Mouse (Mus musculus): ENCODE measurements at regions not wholly inside any gene's neighbourhood (a gene's known extent, or its start where the extent isn't known, plus 50 kb on each side); places are given as distances from the start of the nearest gene placed in this dataset.

DNA sequence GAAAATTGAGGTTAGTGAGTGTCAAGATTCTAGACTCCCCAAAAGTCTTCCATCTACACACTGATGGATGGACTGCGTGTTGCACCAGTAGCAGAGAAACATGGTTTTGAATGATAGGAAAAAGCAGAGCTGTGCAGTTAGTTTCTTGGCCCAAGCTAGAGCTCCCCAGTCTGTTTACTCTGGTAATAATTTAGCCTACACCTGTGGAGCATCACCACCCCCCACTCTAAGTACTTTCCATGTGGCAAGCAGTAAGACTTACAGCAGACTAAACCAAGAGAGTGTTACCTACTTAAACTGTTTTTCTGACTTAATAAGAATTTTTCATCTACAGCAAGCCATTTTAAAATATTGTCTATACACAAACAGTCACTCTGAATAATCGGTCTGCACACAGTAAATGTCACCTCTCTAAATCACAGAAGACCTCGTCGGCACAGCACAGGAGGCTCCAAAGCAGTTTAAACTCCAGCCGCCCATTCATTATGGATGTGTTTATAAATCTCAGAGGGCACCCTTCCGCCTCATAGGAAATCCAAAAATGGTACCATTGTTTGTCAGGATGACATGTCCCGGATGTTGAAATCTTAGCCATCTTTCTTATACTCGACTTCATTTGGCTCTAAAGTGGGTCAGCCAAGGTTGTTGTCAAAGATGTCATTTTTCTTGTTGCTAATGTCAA, 454.5 kb upstream of the Etaa1 start:
- DNase-seq (ENCODE audit: low spot score): no peak

DNA sequence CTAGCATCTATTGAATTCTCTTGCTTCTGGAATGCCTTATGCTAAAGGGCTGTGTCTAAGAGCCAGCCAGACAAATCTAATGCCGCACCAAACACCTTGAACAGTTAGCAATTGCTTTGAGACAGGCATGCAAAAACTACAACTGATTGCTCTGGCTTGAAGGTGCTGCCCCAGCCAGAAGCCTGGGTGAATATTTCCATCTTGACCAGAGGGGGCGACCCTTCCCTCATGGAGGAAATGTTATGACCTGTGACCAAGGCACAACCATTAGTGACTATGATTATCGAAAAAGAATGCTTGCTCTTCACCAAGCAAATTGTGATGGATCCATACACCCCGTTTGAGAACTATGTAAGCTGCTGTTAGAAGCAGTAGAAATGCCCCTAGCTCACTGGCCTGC, 445.9 kb upstream of the Etaa1 start:
- no peak for DNase-seq (ENCODE audit: low spot score)

DNA sequence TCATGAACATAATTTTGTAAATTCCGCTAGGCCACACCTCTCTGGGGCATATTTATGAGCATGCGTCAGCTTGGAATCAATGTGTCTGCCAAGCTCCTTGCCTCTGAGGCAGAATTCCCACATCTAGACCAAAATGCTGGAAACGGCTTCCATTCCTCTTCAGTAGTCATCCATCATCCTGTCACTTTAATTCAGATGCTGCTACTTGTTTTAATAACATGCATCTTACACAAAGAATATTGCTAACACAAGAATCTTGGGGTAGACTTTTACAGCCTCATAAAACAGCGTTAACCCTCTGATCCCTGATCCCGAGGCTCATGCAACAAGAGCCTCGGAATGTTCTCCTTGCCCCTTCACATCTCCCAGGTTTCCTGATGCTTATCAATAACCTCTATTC, 442.7 kb upstream of the Etaa1 start:
- no peak for DNase-seq (ENCODE audit: low spot score)

DNA sequence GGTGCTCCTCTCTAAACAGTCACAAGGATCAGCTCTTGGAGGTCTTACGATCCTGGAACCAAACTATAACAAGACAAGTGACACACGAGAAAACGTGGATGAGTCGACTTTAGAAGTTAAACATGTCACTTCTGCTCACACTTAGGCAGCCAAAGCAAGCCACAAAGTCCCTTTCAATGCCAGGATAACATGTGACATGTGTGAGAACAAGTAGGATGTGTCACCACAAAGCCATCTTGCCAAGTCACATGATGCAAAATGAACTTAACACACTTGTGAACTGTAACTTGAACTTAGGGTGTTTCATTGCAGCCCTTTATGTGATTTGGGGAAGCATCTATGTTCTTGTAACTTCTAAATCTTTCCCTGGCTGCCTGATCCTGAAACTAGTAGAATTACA, 442.0 kb upstream of the Etaa1 start:
- DNase-seq (ENCODE audit: low spot score): no peak

DNA sequence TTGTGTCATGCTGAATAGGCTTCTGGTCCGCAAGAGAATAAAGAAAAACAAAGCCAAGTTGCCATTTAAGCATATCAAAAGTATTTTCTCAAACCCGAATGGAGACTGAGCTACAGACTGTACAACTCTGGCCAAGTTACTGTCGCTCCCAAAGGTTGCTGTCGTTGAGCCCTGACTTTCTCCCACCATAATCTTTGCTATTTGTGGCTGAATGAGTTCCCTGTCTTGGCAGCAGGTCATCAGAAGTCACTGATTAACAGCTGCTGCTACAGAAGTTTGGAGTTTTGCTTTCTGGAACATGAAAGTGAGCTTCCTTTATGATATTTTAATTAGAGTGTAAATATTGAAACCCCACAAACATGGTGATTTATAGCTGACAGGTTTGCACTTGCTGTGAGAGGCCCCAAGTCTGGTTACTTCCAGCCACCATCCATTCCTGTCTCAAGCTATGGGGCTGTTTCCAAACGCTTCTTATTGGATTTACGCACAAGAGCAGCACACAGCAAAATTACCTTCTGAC, 419.2 kb upstream of the Etaa1 start:
- no peak for DNase-seq (ENCODE audit: low spot score)

DNA sequence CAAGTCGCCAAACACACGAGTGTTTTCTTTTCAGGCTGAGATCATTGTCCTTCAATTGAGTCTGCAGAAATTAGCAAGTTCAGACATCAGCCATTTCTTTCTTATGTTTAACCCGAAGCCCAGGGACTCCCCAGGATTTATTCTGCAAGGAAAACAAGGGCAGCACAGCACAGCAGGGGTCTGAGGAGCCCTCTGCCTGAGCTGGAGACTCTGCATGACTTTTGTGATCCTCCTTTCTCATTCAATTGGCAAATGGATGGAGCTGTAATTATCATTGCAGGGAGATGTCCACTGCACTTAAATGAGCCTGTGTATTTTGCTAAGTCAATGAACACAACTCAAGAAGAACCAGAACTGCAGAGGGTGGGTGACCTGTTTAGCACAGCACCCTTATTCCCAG, 417.6 kb upstream of the Etaa1 start:
- DNase-seq (ENCODE audit: low spot score): no peak

DNA sequence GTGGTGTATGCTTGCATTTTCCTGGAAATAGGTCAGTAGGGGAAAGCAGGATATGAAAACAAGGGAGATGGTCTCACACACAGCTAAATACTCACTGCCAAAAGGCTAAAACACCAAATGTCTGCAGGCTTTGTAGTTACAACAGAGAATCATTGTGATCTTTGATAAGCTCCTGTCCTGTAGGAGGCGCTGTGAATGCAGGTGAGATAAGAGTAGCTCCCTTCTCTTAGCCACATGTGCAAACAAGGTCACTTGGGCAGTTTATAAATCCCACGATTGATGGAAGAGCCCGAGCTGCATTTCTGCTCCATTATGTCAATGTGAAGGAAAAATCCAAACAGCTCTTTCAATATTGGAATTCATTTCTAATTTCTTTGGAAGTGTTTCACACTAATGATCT, 417.2 kb upstream of the Etaa1 start:
- DNase-seq (ENCODE audit: low spot score): no peak

DNA sequence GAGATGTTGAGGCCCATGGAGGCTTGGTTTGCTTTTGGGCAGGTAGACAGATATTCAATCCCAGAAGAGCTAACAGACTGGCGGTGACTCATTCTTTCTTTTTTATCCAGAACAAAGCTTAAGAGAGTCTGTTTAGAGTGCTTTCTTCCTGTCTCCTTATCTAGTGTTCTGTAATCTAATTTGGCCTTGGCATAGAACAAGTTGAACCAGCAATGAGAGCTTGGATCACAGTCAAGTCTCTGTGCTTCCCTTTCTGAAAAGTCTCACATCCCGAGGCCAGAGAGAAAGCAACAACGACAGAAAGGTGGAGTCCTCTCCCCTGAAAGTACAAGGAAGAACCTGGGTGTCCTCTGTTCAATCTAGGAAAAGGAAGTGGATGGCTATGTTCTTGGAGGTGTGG, 401.2 kb upstream of the Etaa1 start:
- no peak for DNase-seq (ENCODE audit: low spot score)

DNA sequence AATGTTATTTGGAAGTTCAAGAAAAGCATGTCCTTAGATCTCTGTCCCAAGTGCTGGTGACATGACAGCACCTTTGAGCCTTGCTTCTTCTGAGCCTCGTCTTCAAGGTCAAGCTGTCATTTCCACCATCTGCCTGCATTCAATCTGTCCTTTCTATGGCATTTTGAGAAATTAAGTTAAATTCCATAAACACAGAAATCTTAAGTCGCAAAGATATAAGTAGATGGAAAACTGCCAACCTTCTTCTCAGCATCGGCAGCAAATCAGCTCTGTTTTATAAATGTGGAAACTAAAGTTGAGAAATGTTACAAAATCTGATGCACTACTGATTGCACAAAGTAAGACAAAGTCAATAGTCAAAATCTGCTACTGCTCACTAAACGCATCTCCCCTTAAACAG, 400.5 kb upstream of the Etaa1 start:
- no peak for DNase-seq (ENCODE audit: low spot score)

DNA sequence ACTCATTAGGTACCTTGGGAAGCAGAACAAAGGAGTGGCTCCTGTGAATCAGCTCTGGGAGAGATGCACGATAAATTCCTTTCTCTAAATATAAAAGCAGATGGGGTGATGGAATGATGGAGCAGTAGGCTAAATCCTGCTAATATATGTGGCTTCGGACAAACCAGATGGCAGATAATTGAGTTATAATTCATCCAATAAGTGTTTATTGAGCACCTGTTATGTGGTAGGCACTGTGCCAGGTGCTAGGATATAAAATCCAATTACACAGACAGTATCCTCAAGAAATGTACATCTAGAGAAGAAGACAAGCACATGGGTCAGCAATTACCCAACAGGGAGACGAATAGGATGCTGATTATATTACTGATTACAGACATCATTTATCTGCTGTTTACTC, 394.2 kb upstream of the Etaa1 start:
- DNase-seq (ENCODE audit: low spot score): no peak

DNA sequence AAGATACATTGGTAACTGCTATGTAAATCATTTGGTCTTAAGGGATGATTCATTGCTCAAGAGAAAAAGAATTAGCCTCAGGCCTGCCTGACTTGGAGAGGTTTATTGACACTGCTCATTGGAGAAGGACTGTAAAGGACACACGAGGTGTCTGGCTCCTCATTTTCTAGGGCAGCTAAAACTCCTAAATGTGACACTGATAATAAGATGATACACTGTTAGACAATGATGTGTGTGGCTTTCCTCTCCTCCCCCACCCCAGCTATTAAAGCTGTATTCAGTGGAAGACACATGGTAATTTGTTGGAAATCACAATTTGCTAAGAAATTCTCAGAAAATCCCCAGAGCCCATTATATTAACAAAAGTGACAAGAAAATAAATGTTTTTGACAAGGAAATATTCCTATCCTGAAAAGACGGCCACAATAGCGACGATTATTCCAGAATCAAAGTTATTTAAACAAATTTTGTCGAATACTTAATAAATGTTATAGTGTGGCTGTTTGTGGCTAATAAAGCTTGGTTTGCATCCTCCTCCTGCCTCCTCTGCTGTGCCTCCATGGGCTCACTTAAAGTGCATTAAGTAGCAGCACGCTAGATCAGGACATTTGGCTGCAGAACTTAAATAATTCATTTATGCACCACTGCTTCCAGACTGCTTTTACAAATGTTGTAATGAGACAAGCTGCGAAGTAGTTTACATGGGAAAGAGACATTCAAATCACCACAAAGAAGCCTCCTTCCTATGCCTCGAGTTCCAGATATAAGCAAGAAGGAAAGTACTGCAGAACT, 360.0 kb upstream of the Etaa1 start:
- no peak for DNase-seq (ENCODE audit: low spot score)

DNA sequence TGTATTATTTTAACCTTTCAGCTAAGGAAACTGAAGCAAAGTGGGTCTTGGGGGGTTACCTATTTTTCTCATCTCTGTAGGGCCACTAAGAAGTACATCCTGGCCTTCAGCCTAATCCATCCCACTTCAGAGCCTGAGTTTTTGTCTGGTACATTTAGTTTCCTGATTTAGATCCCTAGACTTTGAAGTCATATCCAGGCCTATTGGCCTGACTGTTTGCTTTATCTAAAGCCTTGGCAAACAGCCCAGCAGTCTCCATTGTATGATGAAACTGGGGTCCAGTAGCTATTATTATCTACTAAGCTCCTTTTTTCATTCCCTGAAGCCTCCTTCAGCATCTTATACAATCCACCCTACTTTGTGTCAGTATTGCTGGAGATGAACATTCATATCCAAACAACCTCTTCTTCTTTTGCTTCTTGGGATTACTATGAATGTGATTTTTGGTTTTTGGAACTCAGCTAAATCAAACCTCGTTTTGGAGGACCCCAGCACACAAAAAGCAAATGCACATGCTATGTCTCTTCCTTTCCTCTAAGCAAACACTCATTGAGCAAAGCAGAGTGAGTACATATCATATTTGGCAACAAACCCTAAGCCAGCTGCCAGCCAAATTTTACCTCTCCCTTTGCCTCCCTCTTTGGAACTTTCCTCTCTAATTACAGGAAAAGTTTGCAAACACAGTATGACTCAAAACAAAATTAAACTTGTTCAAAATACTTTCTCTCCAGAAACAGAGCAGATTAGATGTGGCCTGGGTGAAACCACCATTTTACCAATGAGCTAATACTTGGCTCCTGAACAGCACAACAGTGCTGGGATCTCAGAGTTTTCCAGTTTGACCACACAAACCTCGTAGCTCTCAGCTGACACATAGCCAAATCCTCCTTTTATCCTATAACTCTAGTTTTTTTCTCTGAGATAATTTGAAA, 342.8 kb upstream of the Etaa1 start:
- no peak for DNase-seq (ENCODE audit: low spot score)

DNA sequence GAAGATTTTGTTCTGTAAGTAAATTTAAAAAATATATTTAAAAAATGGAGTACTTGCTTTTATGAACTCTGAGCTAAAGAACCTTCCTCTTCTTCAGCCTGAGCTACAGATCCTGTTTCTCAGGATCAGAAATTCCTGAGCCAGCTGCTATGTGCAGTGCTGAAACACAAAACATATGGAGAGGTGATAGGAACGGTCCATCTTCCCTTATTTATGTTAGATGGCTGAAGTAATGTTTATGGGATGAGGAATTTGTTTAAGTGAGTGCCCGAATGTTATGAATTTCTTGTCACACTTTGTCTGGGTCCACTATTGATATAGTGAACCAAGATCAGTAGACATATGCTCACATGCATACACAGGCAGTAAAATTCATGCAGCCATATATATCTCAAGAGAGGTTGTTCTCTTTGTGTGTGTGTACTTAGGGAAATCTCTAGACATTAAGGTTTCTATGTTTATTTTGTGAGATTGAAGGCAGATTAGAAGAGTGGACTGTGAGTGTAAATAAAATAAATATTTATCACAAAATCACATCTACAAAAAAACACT, 325.0 kb upstream of the Etaa1 start:
- DNase-seq (ENCODE audit: low spot score): no peak

DNA sequence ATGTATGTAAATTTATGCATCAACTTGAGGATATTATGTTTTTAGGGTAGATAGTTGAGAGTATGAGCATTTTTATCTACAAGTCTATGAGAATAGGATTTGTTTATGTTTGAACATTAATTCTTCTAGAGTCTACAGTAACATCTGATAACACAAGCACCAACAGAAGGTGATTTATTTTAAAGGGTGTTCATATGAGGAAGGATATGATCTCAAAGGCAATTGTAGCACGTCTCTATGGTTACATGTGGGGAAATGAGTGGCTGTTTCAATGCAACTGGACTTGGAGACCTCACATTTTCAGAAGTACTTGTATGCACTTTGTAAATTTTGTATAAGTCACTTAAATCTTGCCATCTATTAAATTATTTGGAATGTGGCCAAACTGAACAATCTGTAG, 318.7 kb upstream of the Etaa1 start:
- DNase-seq (ENCODE audit: low spot score): no peak

DNA sequence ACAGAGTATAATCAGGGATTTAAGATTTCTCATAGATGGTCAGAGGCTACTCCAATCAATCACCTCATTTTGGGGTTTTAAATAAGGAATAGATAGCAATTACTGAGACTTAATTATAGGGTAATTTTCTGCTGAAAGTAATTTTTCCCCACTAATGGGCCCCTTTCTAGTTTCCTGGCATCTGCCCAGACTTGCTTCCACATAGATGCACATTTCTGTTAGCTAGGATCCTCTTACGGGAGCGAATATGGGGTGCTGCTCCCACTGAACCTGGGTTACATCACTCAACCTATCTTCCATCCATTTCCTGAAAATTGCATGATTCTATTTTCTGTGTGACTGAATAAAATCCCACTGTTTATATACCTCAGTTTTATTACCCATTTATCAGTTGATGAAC, 312.5 kb upstream of the Etaa1 start:
- DNase-seq (ENCODE audit: low spot score): no peak

DNA sequence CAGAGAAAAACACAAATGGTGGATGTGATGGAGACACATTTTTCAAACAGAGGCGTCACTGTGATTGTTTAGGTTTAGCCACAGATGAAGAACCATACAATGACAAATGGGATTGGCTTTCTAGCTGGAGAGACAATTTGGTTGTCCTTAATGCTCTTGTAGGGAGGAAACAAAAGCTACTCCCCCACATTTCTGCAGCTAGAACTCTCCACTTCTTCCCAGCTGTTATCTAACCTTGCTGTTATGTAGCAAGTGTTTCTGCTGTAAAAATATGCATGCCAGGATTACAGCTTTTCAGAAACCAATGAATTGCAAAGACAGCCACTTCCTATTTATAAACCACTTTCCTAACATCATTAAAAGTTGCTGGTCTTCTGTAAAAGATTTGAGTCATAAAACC, 309.2 kb upstream of the Etaa1 start:
- DNase-seq (ENCODE audit: low spot score): peak; percentile 11

DNA sequence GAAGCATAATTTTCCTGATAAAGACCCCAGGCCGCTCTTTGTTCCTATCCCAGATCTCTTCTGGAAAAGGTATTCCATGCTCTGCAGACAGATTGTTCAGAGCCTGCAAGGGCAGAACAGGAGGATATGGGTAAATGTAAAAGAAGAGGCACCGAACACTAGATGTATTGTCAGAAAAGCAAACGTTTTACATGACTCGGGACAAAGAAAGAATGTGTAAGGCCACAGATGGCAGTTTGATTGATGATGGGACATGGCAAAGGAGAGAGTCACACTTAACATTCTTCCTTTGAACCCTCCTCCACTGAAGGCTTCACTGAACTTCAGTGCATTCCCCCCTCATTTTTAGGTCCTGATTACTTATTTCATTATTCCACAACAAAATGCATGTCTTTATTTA, 295.6 kb upstream of the Etaa1 start:
- no peak for DNase-seq (ENCODE audit: low spot score)

DNA sequence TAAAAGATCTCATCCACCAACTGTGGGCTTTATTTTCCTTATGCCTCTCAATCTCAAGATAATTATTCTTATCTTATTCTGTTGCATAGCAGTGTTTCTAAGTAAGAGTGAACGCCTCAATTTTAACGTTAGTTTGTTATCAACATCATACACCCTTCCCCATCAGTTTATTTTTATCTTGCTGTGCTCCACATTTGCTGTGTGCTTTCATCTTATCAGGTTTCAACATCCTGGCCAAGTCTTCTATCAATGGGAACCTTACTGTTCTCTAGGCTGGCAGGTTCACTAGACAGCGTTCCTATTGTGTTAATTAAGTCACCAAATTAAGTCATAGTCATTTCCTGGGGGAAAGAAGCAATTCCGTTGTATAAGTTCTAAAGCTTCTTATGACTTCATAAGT, 263.1 kb upstream of the Etaa1 start:
- DNase-seq (ENCODE audit: low spot score): no peak

DNA sequence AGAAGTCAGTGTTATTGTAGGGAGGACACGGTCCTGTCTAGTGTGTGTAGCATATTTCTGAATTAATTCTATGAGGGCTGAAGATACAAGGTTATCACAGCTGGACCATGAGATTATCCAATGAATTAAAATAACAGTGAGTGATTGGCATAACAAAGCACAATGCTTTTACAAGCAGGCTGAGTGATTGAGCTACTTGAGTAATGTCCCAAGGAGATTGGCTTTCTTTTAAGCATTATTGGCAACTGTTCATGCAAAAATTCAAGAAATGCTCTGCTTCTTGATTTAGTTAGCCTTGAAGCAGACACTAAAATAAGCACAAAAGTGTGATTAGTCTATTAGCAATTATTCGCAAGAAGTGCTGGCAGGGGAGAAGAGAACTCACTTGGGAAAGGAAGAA, 219.4 kb upstream of the Etaa1 start:
- DNase-seq (ENCODE audit: low spot score): no peak

DNA sequence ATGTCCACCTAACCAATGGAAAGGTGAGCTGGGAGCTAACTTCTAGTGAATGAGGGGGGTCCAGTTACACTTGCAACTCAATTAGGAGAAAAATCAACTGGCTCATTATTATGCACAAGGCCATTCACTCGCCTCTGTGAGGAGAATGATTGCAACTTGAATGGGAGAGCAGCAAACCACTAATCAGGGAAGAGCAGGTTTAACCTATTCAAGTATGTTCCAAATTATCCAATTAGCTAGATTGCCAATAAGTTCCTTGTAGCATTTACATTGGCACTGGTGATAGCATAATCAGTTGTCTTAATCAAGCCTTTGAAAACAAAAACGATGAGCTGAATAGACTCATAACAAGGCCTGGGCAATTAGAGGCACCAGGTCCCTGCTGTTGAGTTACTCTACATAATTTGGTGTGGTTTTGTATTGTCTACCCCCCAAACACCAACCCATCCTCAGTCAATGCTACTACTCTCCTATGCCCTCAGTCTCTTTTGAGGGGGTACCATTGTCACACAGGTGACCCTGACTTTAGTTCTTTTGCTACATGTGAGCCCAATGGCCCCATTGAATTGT, 217.6 kb upstream of the Etaa1 start:
- DNase-seq (ENCODE audit: low spot score): no peak

DNA sequence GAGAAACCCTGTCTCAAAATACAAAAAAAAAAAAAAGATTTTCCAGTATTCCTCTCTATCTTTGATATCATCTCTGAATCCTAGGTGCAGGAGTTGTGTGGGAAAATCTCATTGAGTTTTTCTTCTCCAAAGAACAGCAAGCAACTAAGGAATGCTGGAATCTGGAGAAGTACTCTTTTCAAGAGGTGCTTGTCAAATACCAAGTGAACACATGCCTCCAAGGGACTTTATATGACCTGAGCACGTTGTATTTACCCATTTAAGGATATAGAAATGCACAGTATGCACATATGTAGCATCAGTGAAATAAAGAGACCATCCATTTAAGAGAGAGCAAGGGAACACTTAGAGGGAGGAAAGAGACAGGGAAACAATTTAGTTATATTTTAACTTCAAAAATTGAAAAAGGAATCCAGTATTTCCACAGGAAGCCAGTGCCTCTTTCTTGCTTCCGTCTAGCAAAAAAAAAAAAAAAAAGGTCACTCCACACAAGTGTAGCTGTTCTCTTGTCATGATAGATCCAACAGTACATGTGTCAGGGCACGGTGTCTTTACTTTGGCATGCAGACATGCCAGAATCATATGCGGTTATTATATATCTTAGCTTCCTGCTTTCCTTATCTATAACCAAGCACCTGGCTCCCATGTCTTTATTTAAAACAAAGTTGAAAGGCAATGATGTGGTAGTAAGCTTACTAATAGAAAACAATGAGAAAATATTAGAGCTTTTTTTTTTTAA, 212.1 kb upstream of the Etaa1 start:
- no peak for DNase-seq (ENCODE audit: low spot score)
